8 mouse cellular contexts compared by ENCODE assay signal in genomic region chr10:58673278-58674061, GRCm38 (mm10). TPM values are rescaled to one million over a fixed set of nuclear protein-coding genes. Genes with fewer than 3 reads are reported as not detected.
DNase-seq lines count a peak whose midpoint lies in the region; ATAC-seq and TF ChIP-seq lines count a peak whose summit lies in the region.

No protein-coding gene starts in this region.

- H3K4me1 ChIP-seq in MEL (ENCODE audit: control insufficient read depth in 1 of 2, insufficient read depth in 2 of 2, low read length in 2 of 2), result no peaks in the 10 kb centered on the region
- peaks cover 36% of the 10 kb centered on the region for H3K4me1 ChIP-seq in forebrain, embryonic 13.5 days

- no peaks in the 10 kb centered on the region for H3K36me3 ChIP-seq in MEL (ENCODE audit: control insufficient read depth in 1 of 2, insufficient read depth in 2 of 2, low read length in 2 of 2)
- no peaks in the 10 kb centered on the region for H3K36me3 ChIP-seq in forebrain, embryonic 13.5 days (ENCODE audit: poor library complexity, severe bottlenecking)

- H3K27ac ChIP-seq in MEL (ENCODE audit: control insufficient read depth, low read depth, low read length), result no peak overlapping the region
- H3K27ac ChIP-seq in forebrain, embryonic 13.5 days, result peak overlapping the region; percentile 70

- H3K4me2 ChIP-seq in forebrain, embryonic 13.5 days, result peak overlapping the region; percentile 53

- H3K4me3 ChIP-seq in MEL (ENCODE audit: control insufficient read depth in 1 of 2, insufficient read depth in 1 of 2, low read depth in 2 of 2, low read length in 2 of 2), result no peak overlapping the region
- peak overlapping the region; percentile 12; the same call in 1 of the 2 replicates for H3K4me3 ChIP-seq in forebrain, embryonic 13.5 days

- no peak overlapping the region for H3K9ac ChIP-seq in MEL (ENCODE audit: control insufficient read depth, low read depth, low read length, poor library complexity, severe bottlenecking)
- H3K9ac ChIP-seq in forebrain, embryonic 13.5 days, result 0 out of 2 replicates have a peak overlapping the region, but pooled peaks have one; percentile 27

- no peaks in the 10 kb centered on the region for H3K9me3 ChIP-seq in MEL (replicated peaks; ENCODE audit: insufficient read depth, low read length)
- H3K9me3 ChIP-seq in forebrain, embryonic 13.5 days (replicated peaks), result no peaks in the 10 kb centered on the region

- peak; percentile 94 for ATAC-seq in forebrain, embryonic 13.5 days
- peak; percentile 68 to 79; a peak in 3 of 4 replicates for ATAC-seq in hematopoietic stem cell, adult 5-6 weeks (replicated peaks in 1 of 2; ENCODE audit: insufficient read depth in 1 of 2, low FRiP score in 2 of 2, low TSS enrichment in 1 of 2, low read depth in 1 of 2, poor library complexity in 2 of 2, severe bottlenecking in 2 of 2)

- H3K27me3 ChIP-seq in MEL (ENCODE audit: control insufficient read depth in 1 of 2, insufficient read depth in 2 of 2, low read length in 2 of 2), result no peaks in the 10 kb centered on the region
- peaks cover 26% of the 10 kb centered on the region for H3K27me3 ChIP-seq in forebrain, embryonic 13.5 days

- TF ChIP-seq CTCF in MEL (IDR thresholded peaks at IDR 0.05 in 2 of 3, conservative IDR thresholded peaks at IDR 0.05 in 1 of 3; ENCODE audit: control insufficient read depth in 1 of 3, insufficient read depth in 1 of 3, low read depth in 2 of 3, low read length in 3 of 3, poor library complexity in 1 of 3, severe bottlenecking in 1 of 3), result peak; percentile 10 to 40 (median 22); a peak in 3 of 6 replicates

- H3K79me2 ChIP-seq in MEL (ENCODE audit: control insufficient read depth, insufficient read depth, low read length, poor library complexity), result no peaks in the 10 kb centered on the region

- DNase-seq in MEL (ENCODE audit: low read depth, low spot score), result peak; percentile 9
- DNase-seq in c-Kit-positive CD71-positive TER-119-positive erythroid progenitor cells, embryonic 14.5 days (ENCODE audit: low spot score), result peak; percentile 23
- peak; percentile 76 for DNase-seq in layer of hippocampus, adult 9-10 months (ENCODE audit: low spot score)
- DNase-seq in lung, postnatal 14 days, result peak; percentile 90
- DNase-seq in right cerebral cortex, adult 2 months (ENCODE audit: low spot score in 2 of 2), result peak; percentile 88 to 89
- peak; percentile 87 for DNase-seq in urinary bladder, postnatal 14 days (ENCODE audit: low spot score)

- WGBS in forebrain, embryonic 13.5 days, result 11% methylated on average over 15 of the region's 15 CpGs

- TF ChIP-seq POLR2A in MEL (IDR thresholded peaks at IDR 0.05; ENCODE audit: control insufficient read depth in 1 of 2, insufficient read depth in 1 of 2, low read depth in 1 of 2, low read length in 2 of 2, poor library complexity in 1 of 2), result no peak

- no peak for TF ChIP-seq EP300 in MEL (IDR thresholded peaks at IDR 0.05; ENCODE audit: low read depth in 1 of 2, low read length in 2 of 2)

- no peak; the same call in 1 of the 2 replicates for TF ChIP-seq RAD21 in MEL (IDR thresholded peaks at IDR 0.05; ENCODE audit: low read depth, low read length)

TF ChIP-seq in MEL, 35 proteins besides CTCF, POLR2A, EP300 and RAD21:
- TF ChIP-seq SMC3 (IDR thresholded peaks at IDR 0.05; ENCODE audit: low read depth, low read length), result no peak
- no peak for TF ChIP-seq USF1 (IDR thresholded peaks at IDR 0.05; ENCODE audit: low read depth, low read length)
- no peak for TF ChIP-seq ZNF384 (IDR thresholded peaks at IDR 0.05; ENCODE audit: low read depth, low read length)

RNA-seq across cellular contexts. Expression of gene Edar, which starts 2.0 kb away (rescaled TPM):
- not detected in 2 replicates for total RNA-seq in MEL (2012; rRNA removed)
- not detected for polyA plus RNA-seq in MEL (2012; ENCODE audit: insufficient read depth in 1 of 2, insufficient read length in 2 of 2, low read depth in 1 of 2, low replicate concordance in 2 of 2, missing spikeins in 1 of 2)
- polyA plus RNA-seq in forebrain, embryonic 13.5 days (2015; fragmentation: Nextera tagmentation; extraction: Ambion mirVana), result 0.41 and 0.84 TPM in 2 replicates
- total RNA-seq in hematopoietic stem cell, adult 5-6 weeks (2017), result 3.1 and 4.2 TPM in 2 replicates

RNA-seq across cellular contexts. Expression of gene Gm17542, which starts 44.5 kb away (rescaled TPM):
- total RNA-seq in MEL (2012; rRNA removed), result not detected in 2 replicates
- not detected for polyA plus RNA-seq in MEL (2012; ENCODE audit: insufficient read depth in 1 of 2, insufficient read length in 2 of 2, low read depth in 1 of 2, low replicate concordance in 2 of 2, missing spikeins in 1 of 2)
- polyA plus RNA-seq in forebrain, embryonic 13.5 days (2015; fragmentation: Nextera tagmentation; extraction: Ambion mirVana), result not detected in 2 replicates
- not detected in 2 replicates for total RNA-seq in hematopoietic stem cell, adult 5-6 weeks (2017)

Comparison
In these comparisons a context has a peak if more than half of its experiments do, and no peak if none do; other contexts are left out.
1. DNase-seq: peak in every context shown above with its lines; median percentile 90 in lung, postnatal 14 days; 88 in right cerebral cortex, adult 2 months; 87 in urinary bladder, postnatal 14 days; 76 in layer of hippocampus, adult 9-10 months; 23 in c-Kit-positive CD71-positive TER-119-positive erythroid progenitor cells, embryonic 14.5 days; 9 in MEL.